Mouse (Mus musculus): Measurements from ENCODE around the gene Tnfsf14.
A peak's percentile ranks its signal among the peaks of the same experiment; 100 is the strongest.

Tnfsf14 gene

GRCm38 (mm10) chr17:57201841-57202724 lies 8.1 kb upstream of the Tnfsf14 start:
- no peak for DNase-seq

- DNase-seq, result no peak
Measured at GRCm38 (mm10) chr17:57198252-57198651, 4.3 kb upstream of the Tnfsf14 start.

- DNase-seq, result no peak
Measured at GRCm38 (mm10) chr17:57195326-57196010, 1.5 kb upstream of the Tnfsf14 start.

DNA sequence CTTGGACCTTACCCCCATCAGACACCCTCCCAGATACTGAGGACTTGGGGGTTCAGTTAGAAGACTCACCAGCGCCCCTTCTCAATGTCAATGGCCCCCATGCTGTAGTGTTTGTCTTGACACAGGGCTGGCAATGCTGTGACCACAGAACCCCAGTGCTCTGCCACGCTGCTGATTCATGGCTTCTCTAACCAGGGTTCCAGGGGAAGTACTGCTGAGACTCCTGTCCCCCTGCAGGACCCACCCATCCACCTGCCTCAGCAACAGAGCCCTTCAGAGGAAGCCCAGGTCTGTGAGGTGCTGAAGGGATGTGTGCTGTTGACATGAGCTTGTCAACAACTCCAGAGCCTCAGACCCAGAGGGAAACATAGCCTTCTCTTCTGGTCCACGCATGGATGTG lies 794 bp upstream of the Tnfsf14 start:
- DNase-seq, result no peak

- no peak for DNase-seq
Measured at GRCm38 (mm10) chr17:57188510-57189192, 5.3 kb downstream of the Tnfsf14 start.

DNA sequence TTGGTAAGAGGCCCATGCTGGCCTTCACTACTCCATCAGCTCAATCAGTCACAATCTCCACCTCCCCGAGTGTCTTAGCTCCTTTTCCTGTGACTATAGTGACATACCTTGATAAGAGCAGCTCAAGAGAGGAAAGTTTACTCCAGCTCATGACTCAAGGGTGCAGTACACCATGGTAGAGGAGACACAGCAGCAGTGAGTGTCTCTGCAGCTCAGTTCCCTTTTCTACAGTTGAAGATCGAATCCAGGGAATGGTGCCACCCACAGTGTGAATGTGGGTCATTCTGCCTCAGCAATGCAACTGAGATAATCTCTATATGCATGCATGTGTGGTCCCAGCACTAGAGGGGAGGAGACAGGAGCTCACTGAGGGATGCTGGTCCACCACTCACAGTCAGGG lies 8.3 kb downstream of the Tnfsf14 start:
- DNase-seq, result no peak

- DNase-seq, result no peak
Measured at GRCm38 (mm10) chr17:57182871-57183270, 11.1 kb downstream of the Tnfsf14 start.

- no peak for DNase-seq
Measured at GRCm38 (mm10) chr17:57180363-57180762, 13.6 kb downstream of the Tnfsf14 start.

GRCm38 (mm10) chr17:57173351-57173750 lies 20.6 kb downstream of the Tnfsf14 start:
- no peak for DNase-seq

DNA sequence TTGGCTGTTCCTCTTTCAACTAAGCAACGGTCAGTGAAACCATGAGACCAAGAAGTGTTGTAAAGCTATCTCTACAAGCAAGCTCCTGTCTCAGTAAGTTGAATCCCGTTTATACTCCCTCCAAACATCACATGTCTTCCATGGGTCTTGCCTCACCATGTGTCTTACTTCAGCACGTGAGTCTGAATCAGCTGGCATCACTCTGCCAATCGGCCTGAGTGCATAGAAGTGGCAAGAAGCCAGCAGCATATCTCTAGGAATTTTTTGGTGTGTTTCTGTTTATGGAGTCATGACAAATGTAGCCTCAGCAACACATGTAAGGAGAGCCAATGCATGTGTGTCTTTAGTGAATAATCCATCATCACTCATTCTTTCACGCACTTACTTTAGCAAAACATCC lies 21.6 kb downstream of the Tnfsf14 start:
- no peak for DNase-seq

DNA sequence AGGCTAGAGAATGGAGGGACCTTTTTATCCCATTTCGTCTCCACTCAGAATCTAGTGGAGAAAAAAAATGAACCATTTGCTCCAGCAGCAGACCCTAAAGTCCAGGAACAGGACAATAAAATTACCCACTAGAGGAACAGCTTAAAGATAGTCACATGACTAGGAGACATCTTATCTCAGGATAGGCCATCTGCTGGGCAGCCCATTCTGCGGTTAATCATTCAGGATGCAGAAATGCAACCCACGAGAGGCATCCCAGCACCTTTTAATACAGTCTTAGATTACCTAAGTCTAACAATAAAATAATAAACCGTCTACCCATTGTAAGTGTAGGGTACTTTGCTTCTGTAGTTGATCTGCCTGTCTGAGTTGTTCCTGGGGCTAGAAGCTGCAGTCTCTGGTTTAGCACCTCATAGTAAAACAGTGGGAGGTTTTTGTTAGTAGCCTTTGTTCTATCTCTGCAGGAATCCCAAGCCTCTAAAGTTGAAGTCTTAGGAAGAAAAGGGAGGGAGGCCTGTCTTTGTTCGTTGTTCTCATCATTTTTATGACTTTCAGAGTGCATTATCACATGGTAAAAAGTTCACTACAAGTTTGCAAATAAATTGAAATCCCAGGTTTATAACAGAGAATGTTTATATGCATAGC lies 23.2 kb downstream of the Tnfsf14 start:
- DNase-seq, result no peak

DNA sequence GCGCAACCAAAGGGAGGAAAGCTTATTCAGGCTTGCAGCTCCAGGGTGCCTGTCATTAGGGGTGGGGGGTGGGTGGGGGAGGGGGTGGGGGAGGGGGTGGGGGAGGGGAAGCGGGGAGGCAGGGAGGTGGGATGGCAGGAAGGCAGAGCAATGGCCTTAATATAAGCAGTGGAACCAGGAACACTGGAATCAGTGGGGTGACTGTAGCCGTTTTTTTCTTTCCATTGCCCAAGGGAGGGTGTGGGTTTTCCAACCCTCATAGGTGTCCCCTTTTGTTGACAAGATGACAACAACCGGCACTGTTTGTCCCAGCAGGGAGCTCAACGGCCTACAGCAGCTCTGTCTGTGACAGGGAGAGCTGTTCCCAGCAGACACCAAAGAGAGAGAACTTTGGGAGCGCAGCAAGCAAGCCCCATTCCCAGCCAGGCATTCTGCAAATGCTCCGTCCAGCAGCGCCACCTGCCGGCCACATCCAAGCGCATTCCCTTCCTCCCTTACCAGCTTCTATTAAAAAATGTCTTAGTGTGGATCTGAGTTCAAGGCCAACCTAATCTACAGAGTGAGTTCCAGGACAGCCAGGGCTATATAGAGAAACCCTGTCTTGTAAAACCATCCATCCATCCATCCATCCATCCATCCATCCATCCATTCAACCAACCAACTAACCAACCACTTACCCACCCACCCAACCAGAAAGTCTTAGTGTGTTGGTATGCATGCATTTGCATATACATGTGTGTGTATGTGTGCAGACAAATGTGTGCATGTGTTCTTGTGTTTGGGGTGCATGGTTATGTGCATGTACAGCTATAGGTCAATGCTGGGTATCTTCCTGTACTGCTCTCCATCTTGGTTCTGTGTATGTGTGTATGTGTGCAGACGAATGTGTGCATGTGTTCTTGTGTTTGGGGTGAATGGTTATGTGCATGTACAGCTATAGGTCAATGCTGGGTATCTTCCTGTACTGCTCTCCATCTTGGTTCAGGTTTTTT lies 26.9 kb downstream of the Tnfsf14 start:
- DNase-seq, result peak; percentile 95

DNA sequence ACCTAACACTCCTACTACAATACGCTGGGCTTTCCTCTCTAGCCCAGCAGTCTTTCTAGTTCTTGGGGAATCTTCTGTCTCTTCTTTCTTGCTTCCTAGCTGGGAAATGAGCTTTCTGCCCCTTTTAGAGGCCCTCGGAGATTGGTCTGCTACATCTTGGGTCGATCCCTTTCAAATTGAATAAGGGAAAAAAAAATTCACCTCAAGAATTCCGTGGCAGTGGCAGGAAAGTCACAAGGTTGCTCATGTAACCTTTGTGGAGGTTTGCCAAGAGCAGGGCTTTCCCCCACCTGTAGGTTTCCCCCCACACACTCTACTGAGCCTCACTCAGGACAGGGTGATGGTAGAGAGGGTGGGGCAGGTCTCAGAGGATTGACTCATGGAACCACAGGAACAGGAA lies 40.2 kb downstream of the Tnfsf14 start:
- DNase-seq, result no peak

DNA sequence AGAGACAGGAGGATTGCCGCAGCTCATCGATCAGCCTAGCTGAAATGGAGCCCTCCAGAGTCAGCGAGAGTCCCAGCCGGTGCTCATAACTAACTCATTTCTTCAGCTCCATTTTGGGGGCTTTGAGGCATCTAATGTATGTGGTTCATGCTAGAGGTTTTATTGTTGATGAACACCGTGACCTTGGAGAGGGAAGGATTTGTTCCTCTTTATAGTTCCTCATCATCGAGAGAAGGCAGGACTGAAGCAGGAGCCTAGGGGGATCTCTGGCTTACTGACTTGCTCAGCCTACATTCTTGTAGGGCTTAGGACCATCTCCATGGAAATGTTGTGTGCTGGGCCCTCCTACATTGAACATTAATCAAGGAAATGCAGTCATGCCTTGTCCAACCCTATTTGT lies 41.0 kb downstream of the Tnfsf14 start:
- no peak for DNase-seq

DNA sequence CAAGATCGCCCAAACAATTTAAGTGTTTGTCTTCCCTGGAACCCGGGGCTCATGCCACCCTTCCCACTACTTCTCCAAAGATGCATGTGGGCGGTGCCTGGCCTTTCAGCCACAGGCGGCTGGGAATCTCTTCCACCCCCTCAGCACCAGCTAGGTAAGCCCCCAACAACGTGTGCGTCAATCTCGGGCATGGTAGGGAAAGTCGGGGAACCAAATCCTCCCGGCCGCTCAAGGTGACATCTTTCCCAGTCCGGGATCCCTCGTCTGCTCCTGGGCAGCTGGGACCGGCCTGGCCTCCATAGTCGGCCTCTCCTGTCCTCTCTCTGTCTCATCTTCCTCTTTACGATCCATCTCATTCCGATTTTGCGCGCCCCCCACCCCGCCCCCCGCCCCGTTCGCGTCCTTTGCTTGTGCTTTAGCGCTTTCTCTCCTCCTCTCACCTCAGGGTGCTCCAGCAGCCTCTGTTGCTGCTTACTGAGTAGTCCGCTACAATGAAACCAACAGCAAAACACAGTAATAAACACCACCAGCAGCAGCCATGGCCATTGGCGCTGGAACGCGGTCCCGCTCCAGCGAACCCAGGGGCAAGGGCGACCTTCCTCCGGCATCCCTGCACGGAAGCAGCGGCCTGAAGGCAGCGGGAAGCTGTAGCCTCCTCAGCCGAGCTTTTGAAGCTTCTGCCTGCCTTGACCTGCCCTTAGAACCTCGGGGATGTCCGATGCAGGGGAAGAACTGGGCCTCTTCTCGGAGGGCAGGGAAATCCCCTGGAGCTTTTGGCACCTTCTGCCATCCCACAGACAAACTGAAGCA lies 44.8 kb downstream of the Tnfsf14 start, which contains the start of gene Cd70:
Gene Cd70, minus strand, starts transcription at position 784 of the 810 bp plus-strand sequence.
- DNase-seq, result peak; percentile 11

DNA sequence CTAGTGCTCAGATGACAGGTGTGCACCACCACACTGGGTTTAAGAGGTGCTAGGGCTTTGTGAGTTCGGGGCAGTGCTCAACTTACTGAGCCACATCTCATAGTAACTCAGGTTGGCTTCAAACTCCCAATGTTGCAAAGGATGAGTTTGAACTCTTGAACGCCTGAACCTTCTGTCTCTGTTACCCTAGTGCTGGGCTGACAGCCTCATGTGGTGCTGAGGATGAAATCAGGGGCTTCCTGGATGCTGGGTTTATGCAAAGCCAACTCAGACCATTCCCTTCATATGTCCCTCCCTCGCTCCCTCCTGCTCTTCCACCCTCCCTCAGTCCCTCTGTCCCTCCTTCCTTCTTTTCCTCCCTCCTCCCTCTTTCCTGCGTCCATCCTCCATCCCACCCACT lies 45.6 kb downstream of the Tnfsf14 start:
- DNase-seq, result no peak

DNA sequence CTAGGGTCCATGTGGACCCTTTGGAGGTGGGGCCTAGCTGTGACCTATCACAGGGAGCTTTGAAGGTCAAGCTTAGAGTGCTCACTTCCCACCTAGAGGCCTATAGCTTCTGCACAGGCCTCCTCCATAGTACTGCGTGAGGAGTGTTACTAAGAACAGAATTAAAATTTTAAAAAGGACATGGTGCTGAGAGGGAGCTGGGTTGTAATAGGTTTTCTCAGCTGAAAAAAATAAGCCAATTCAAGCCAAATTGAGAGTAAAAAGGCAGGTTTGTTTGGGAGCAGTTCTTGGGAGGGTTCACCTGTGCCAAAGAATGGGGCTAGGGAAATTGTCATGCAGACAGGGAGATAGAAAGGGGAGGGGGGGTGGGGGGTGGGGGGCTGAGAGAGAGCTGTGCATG lies 48.9 kb downstream of the Tnfsf14 start:
- no peak for DNase-seq

- DNase-seq, result no peak
Measured at GRCm38 (mm10) chr17:57143704-57144103, 50.3 kb downstream of the Tnfsf14 start.

DNA sequence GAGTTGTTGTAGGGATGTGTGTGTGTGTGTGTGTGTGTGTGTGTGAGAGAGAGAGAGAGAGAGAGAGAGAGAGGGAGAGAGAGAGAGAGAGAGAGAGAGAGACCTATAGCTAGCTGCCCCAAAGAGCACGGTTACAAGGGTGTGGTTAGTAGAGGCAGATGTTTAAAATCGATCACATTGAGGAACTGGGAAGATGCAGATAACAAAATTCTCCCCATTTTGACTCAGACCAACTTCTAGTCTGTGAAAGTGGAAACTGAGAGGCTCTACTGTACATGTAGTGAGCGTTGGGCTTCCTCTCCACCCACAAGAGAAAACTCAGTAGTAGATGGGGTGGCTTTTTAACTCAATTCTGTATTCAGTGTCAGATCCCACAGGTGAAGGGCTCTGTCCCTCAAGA lies 54.3 kb downstream of the Tnfsf14 start:
- no peak for DNase-seq

Measured in right cerebral cortex, postnatal 14 days (tissue).